Mouse (Mus musculus) ES-Bruce4 (cell line): ENCODE results near the gene Samd14.

ENCODE experiments used
- CTCF ChIP-seq: IDR thresholded peaks from one replicate; pipeline ENCODE4 v1.8.1; 2011; ENCODE audit warnings: low read depth, low read length
- POLR2A ChIP-seq: IDR thresholded peaks from one replicate; pipeline ENCODE4 v1.8.1; 2011; ENCODE audit warnings: low read length; ENCODE audit not compliant: insufficient read depth

DNA sequence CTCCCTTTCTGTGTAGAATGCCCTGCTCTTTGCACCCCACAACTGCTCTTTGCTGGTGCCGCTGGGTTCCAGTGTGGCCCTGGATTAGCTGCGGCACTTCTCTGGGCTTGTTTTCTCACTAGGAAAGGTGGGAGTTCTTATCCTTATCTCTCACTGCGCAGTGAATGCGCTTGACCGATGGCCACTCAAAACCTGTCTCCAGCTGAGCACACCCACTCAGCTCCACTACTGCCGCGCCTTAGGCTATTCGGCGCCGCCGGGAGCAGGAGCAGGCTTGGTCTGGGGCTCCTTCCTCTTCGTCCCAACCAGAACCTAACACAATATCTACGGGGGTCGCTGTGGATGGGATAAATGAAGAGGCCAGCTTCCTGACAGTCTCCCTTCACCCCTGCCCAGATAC is 23.9 kb downstream of the Samd14 start:
- TF ChIP-seq CTCF (no peak), POLR2A (no peak)
